Mouse (Mus musculus) induced T-regulatory cell, adult 2 months (primary cell): ENCODE measurements around the gene Pard3.
A peak's percentile ranks its signal among the peaks of the same experiment; 100 is the strongest.

ENCODE experiments used
- DNase-seq: peaks from one replicate; pipeline ENCODE4 v3.0.0-alpha.2; 2012; ENCODE audit warnings: low read depth

Pard3 gene

DNA sequence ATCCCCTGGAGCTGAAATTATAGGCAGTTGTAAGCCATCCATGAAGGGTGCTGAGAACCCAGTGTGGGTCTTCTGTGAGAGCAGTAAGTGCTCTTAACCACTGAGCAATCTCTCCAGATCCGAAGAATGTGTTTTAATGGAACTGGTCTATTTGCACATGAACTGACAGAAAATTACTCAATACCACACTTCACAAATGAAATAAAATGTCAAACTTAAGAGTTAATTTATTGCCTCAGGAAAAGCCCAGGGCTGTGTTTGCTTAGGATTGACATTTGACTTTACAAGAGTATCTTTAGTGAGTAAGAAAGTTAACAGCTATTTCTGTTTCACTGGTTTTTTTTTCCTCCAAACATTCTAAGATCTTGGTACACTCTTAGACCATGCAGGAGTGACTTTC, 23.7 kb downstream of the Pard3 start:
- no peak for DNase-seq

DNA sequence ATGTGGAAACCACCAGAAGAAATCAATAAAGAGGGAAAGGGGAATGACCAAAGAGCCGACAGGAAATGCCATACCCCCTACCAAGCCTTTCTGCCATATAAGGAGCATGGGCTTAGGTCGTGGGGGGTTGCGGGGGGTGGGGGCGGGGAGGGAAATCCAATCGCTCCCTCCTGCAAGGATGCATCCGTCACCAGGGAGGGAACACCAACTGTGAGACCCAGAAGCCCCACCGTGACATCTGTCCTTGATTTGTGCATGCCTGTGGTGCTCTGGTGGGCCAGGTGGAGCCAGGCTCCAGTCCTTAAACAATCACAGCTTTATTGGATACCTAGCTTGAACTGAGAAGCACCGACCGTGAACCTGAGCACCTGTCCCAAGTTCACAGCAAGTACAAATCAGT, 24.7 kb downstream of the Pard3 start:
- no peak for DNase-seq

DNA sequence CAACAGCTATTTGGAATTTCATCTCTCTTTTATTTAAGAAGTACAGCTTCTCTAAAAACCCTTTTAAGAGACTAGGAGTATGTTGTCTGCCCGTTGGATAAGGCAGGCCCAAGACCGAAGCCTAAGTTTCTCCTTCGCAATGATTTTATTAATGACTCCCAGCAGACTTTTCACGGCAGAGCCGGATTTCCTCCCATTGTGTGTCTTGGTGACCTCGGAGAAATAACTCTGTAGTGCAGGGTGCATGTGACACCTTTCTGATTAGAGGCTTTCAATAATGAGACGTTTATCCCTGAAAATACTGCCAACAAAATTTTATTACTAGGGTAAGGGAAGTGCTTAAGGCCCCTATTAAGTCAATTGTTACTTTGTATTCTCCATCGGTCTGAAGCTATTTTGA, 25.3 kb downstream of the Pard3 start:
- DNase-seq = no peak

DNA sequence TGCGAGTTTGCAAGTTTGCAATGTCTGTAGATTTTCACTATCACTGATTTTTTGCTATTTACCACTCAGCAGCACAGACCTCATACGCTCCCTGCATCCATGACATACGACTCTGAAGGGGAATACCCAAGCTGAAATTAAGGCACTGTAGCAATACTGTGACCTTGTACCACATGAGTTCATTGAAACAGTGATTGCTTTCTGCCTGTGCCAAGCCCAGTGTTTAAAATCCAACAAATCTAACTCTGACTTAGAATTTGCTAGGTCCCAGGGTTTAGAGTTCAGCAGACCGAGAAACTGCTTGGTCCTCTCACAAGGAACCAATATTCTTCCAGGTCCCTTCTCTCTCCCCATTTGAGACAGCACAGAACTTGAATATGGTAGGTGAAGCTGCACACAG, 26.7 kb downstream of the Pard3 start:
- no peak for DNase-seq

DNA sequence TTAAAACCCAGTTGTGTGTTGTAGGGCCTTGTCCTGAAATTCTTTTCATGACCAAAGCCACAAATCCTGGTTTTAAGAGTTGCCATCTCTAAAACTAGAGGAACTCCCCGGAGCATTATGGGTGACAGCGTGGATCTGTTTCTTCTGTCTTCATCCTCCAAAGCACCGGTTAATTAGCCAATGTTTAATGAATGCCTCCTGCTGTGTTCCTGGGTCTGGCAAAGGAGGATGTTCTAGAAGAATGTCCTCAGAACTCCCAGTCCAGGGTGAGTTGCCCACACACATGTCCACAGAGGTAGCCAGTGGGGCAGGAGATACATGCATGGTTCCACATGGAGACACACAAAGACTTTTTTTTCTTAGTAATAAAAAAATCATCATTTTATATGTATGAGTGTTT, 28.2 kb downstream of the Pard3 start:
- DNase-seq = no peak

DNA sequence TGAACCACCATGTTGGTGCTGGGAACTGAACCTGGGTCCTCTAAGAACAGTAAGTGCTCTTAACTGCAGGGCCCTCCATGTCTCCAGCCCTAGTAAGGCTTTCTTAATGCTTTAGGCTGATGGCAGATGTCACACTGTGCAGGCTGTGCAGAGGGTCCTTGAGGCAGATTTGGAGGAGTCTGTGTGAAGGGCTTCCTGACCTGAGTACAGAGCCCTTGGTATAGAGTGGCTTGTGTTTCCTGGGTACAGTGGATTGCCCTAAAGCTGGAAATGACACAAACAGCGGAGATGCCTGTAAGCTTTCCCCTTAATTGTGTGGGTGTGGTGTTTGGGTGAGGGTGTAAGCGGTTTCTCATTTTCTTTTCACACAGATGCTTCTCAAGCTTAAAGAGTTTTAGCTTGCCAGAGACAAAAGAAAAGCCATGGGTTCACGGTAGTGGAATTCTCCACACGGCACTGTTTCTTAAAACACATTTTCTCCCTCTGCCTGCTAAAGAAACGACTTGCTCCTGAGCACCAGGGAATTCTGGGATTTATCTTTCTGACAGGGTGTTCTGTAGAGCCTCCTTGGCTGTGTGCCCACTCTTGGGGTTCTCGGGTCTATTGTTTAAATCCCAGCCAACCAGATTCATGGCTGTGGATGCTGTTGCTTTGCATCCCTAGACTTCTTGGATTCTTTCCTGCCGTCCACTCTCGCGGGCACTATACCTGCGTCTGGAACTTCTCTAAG, 28.9 kb downstream of the Pard3 start:
- no peak for DNase-seq

DNA sequence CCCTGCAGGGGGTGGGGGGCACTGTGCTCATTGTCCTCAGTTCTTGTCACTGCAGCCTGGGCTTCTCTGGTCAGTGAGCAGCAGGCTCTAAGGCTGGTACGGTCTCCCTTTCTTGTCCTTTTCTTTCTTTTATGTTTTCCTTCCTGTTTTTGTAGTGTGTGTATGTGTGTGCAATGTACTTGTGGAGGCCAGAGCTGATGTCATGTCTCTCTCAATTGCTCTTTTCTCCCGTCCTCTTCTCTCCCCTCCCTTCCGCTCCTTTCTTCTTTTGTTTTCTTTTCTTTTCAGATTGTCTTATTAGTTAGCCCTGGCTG, 29.4 kb downstream of the Pard3 start:
- no peak for DNase-seq

DNA sequence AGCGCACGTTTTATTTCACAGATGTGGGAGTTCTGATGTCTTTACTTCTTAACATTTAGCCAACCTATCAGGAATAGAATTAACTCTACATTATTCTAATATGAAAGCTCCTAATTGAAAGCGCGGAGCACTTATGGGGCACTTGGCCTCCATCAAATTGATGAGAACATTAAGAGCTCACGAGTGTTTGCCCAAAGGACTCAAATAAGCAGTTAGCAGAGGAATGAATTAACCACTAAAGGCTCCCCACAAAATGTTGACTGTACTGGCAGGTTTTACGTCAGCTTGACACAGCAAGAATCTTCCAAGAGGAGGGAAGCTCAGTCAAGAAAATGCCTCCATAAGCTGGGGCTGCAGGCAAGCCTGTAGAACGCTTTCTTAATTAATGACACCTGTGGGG, 32.1 kb downstream of the Pard3 start:
- no peak for DNase-seq

DNA sequence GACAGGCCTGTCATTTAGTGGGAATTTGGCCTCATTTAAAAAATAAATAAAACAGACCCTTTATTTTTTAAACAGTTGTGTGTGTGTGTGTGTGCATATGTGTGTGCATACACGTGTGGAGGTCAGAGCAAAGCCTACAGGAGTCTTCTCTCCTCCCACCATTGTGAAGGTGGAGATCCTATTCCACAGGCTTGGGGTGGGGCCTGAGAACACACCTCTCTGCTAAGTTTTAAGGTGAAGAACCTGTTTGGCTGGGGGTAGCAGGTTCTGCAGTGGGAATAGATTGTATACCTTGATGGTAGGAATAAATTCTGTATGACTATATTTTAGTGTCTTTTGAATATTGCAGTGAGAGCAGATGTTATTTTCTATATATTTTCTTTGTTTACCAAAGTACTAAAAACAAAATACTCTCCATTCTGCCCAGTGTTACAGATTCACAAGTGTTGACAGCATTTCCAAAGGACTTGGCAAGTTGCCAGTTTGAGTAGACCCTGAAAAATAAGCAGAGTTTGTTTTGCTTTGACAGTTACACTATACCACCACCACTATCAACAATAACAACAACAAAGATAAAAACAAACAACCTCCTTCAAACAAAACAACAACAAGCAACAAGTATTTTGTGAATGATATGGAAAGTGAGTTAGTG, 35.9 kb downstream of the Pard3 start:
- no peak for DNase-seq

DNA sequence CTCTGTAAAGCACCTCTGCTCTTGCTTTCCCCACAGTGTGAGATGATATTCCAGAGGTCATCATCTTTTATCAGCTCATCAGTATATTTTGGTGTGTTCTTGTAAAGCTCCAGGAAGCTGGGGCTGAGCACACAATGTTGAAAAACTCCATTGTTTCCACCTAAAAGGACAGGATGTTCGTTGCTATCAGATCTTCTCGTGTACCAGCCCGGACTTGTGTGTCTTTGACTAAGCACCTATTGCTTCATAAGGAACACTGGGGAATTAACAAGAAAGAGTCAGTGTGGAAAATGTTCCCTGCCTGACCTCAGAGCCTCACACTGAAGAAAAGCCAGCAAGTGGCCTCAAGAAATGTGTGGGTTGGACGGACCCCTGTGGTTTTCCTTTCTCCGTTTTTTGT, 39.6 kb downstream of the Pard3 start:
- no peak for DNase-seq

DNA sequence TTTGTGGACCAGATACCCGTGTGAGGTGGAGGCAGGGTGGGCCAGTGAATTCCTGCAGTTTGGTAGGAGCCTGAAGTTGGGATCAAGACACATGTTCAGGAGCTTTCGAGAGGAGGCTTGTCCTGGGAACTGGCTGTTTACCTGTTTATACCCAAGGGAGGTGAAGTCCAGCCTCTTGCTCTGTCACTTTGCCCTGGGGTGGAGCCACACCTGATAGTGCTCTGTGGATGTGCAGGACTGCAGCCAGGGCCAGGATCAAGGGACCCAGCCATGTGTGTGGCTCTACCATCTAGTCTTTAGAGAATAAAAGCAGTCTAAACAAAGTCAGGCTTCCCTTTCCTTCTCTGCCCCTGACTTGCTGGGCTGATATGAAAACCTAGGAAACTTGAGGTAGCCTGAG, 40.9 kb downstream of the Pard3 start:
- no peak for DNase-seq

DNA sequence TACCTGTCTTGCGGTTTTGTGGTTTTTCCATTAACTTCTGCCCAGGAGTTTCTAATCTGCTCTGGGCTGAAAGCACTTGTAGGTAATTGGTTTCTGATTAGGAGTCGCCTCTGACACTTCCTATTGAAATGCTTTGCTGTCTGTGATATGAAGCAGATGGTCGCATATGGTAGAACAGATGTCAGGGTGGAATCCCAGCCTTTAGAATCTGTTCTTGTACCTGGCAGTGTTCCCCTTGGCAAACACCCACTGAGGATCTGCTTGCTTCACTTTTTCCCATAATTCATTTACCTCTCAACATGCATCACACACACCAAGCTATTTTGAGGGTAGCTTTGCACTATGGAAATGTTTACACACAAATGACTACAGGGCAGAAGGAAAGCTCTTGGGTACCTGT, 44.2 kb downstream of the Pard3 start:
- no peak for DNase-seq

DNA sequence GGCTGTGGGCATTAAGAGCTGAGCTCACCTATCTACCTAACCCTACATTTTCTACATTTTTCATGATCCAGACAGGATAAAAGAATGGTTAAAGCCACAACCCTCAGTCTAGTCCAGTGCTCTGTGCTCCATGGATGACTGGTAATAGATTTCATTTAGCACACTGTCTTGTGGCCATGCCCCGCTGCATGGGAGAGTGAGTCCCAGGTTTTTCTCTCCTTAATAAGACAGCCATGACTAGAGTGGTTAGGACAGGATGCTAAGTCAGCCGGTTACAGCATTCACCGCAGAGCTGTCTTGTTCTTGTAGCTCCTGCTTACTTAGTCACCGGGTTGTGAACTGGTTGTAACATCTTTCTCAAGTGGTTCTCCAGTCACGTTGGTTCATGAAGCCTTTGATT, 49.5 kb downstream of the Pard3 start:
- no peak for DNase-seq

DNA sequence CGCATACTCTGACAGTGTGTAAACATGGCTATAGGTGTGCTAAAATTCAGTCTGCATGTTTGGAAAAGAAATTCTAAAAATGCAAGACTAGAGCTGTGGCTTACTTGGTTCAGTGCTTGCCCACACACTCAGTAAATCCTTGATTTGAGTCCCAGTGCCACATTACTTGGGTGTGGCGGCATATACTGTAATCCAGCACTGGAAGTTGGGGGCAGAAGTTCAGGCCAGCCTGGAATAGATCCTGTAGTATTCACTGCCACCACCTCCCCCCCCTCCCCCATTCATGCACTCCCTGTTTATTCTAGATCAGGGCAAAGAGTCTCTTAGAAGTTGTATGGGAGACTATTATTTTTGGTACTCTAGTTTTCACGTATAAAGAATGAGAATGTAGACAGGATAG, 52.1 kb downstream of the Pard3 start:
- DNase-seq = no peak

DNA sequence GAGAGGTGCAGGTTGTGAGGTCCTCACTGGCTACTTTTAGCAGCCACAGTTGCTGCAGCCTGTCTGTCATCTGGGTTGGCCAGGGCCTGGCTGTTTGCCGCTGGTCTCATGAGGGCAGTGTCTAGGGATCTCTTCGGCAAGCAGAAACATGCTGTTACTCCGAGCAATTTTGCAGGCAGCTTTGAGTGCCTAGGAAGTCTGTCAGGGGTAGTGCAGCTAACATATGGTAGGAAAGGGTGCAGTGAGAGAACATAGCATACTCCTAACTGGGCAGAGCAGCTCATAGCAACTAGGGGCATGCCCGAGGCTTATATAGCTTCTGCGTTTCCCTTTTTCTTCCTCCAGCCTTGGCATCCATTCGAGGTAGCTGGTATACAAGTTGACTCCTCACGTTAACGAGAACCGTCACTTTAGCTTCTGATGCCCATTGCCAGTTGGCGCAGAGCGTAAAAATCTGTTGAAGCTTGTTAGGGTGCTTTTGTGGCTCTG, 54.7 kb downstream of the Pard3 start:
- no peak for DNase-seq

DNA sequence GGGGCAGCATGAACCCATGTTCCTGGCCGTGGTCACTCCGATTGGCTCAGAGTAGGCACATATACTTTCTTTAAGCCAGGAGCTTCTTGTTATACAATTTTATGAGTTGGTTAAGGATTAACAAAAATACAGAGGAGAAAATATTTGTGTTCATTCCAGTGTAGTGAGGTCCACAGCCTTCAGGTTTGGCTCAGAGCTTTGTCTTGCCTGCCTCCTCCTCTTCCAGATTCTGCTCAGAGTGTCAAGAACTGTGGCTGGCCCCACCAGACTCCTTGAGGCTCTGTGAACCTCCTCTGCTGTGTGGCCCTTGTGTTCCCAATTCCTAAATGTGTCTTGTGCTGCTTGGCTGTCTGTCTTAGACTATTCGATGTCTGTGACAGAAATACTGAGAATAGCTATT, 59.7 kb downstream of the Pard3 start:
- no peak for DNase-seq

DNA sequence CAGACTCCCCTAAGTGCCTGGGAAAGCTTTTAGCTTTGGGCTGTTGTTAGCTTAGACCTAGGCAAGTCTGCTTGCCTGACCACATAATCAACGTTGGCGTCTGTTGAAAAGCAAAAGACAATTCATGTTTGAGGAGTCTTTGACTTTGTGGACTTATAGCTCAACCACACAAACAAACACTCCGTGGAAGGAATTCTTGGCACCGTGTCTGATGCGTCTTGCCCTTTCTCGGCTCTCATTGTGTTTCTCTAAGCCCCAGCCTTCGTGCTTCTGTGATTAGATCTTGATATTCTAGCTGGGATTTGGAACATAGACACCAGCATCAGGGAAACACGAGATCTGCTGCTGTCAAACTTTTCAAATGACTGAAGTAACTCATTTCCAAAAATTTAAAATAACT, 61.1 kb downstream of the Pard3 start:
- no peak for DNase-seq

DNA sequence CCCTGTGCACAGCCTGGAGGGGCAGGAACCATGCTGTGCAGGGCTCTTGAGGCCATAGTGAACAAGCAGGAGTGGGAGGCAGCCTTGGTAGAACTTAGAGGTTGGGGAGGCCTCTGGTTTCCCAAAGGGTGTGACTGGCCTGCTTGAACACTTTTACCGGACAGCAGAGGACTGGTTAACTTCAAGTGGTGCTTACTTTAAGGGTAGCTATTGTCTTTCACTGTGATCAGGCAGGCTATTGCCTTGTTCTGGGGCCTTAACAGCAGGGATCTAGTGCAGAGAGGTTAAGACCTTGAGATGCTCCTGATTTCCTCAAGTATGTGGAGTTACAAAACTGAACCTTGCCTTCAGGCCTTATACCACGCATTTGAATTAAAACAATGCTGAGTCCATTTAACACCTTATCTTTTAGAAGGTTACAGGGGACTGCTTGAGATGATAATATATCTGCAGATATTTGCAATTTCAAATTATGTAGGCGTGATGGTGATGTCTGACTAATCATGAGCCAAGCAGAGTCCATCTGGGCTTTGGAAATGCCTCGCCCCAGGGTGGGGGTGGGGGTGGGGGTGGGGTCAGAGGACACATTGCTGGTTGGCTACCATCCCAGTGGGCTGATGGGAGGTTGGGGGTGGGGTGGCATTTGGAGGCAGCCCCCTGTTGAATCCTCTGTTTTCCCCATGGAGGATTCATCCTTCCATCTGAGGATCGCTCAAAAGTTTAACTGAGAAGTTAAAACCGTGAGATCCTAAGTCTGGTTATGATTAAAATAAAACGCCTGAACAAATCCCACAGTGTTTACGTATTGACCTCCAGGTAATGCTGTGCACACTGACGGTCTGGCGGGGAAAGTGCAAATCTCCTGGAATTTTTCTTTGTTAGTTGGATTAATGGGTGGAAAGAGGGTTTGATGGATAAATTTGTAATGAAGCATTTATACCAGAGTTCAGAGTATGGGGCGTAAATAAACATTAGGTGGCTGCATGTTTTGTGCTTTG, 62.3 kb downstream of the Pard3 start:
- DNase-seq = no peak

DNA sequence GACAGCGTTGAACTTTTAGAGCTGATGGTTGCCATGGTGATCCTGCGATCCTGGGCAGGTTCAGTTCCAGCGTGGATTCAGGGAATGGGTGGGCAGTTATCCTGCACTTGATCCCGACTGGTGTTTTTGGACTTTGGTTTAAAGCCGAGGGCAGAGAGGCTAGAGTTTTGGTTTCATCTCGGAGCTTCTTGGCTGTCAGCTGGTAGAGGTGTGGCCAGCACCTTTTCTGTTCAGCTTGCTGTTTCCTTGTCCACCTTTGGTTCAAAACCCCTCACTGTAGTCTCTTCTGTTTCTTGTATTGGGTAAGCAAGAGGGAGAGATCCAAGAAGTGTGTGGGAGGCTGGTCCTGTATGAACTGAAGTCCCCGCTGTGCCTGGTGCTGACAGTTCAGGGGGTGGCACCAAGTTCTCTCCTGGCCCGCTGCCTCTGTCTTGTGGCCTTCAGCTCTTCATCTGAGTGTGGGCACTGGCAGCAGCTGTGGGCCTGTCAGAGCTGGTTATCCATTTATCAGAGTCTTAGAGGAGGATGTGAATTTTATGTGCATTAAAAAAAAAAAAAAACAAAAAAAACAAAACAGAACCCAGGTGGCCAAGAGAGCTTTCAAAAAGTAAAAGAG, 65.2 kb downstream of the Pard3 start:
- DNase-seq = no peak

DNA sequence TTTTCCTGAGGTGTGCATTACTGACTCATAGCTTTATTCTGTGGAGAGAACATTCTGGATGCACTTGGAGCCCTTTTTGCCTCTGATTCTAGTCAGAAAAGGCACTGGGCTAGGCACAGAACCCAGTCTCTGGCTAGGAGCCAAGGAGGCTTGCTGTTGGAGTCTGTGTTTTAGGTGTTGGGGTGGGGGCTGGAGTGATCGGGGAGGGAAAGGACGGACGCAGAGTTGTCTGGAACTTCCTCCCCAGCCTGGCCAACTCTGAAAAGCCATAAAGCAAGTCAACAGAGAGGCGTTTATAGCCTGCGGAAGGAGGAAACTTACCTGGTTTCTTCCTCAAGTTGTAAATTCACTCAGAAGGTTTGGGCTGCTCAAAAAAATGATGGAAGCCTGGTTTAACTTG, 70.6 kb downstream of the Pard3 start:
- DNase-seq = no peak

DNA sequence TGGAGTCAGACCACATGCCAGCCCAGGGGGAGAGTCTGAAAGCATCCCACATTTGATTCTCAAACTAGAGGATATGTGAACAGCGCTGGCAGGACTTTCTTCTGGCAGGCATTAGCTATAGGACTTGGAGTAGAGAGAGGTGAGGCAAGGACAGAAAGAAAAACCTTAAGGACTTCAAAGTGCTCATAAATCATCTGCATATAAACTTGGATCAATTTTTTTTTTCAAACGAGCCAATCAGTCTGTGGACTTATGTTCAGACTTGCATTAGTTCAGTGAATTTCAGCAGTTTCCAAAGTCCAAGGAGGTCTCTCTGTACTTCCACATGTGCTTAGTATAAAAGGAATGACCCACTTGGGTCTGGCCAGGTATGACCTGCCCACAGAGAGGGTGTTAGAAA, 72.5 kb downstream of the Pard3 start:
- DNase-seq = no peak

DNA sequence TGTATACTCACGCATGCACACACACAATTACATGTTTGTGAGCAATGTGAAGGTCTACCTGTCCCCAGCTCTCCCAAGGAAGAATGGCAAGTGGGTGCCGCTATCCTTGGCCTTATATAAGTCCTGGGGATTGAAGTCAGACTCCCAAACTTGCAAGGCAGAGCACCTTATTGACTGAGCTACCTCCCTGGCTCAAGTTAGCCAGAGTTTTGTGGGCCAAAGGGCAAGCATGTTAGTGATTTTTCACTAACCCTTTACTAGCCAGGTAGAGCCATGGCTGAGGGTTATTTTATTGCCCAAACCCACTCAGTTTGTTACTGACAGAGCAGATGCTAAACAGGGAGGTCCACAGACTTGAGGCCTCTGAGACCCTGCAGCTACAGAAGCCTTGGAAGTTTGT, 73.1 kb downstream of the Pard3 start:
- DNase-seq = no peak

DNA sequence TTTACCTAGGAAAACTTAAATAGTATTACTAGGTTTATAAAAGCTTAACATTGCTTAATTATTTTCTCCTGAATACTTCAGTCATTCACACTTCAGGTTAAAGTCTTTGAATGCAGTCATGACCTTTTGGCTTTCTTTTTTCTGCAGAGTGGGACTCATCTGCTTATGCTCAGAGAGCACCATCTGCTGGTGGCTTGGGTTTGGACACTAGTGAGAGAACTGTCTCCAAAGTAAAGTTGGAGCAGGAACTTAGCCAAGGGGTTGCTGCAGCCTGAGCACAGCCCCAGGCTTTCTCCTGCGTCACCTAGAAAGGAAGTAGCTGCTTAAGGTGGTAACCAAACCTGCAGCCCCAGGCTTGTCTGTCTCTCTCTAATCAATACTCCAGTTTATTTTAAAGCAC, 75.5 kb downstream of the Pard3 start:
- DNase-seq = peak; percentile 53
